Mouse (Mus musculus) heart, embryonic 13.5 days (tissue): ENCODE results near the gene Shisa2. TPM values are rescaled to one million over a fixed set of nuclear protein-coding genes. Genes with fewer than 3 reads are reported as not detected.

Source experiments
- ATAC-seq: fragments of 200-750 bp; cut with Nextera tagmentation; 2 replicates; pipeline ENCODE4 v1.8.0; 2017; ENCODE audit warnings: moderate TSS enrichment; ENCODE audit not compliant: insufficient number of reproducible peaks, low FRiP score, low TSS enrichment; ENCODE audit errors: extremely low read depth
- H3K27ac ChIP-seq: fragments of 300-500 bp; sonication (generic); replicated peaks from 2 replicates; pipeline ENCODE4 v1.5.1; 2015; ENCODE audit warnings: moderate library complexity, mild to moderate bottlenecking, inconsistent platforms
- H3K27me3 ChIP-seq: fragments of 300-500 bp; sonication (generic); replicated peaks from 2 replicates; pipeline ENCODE4 v1.6.1; 2015; ENCODE audit warnings: mild to moderate bottlenecking, inconsistent platforms
- H3K36me3 ChIP-seq: fragments of 300-500 bp; sonication (generic); 2 replicates; pipeline ENCODE4 v1.6.1; 2015; ENCODE audit warnings: mild to moderate bottlenecking, inconsistent platforms
- H3K4me1 ChIP-seq: fragments of 300-500 bp; sonication (generic); 2 replicates; pipeline ENCODE4 v1.6.1; 2015; ENCODE audit warnings: inconsistent platforms
- H3K4me2 ChIP-seq: fragments of 300-500 bp; sonication (generic); 2 replicates; pipeline ENCODE4 v1.6.1; 2015; ENCODE audit warnings: inconsistent platforms, mild to moderate bottlenecking, moderate library complexity
- H3K4me3 ChIP-seq: fragments of 300-500 bp; sonication (generic); 2 replicates; pipeline ENCODE4 v1.5.1; 2015; ENCODE audit warnings: moderate library complexity, mild to moderate bottlenecking, inconsistent platforms
- H3K9ac ChIP-seq: fragments of 300-500 bp; sonication (generic); 2 replicates; pipeline ENCODE4 v1.6.1; 2015; ENCODE audit warnings: inconsistent platforms, mild to moderate bottlenecking, moderate library complexity
- H3K9me3 ChIP-seq: fragments of 300-500 bp; sonication (generic); 2 replicates; pipeline ENCODE4 v1.6.1; 2016; ENCODE audit warnings: inconsistent platforms
- WGBS: fragments of 180-500 bp; shearing (Covaris S2); methylation state at CpG from one replicate; pipeline ENCODE4 v1.1.7; 2015; ENCODE audit warnings: mixed read lengths; 5-methylcytosine and 5-hydroxymethylcytosine counted together
- polyA plus RNA-seq: library from polyadenylated mRNA; unstranded; fragments of >200 nt; fragmentation: Nextera tagmentation; extraction: Ambion mirVana; gene quantifications from 2 replicates; pipeline ENCODE4 v1.2.1, GENCODE M21; 2015

Gene Shisa2
- polyA plus RNA-seq, 1 experiment from 2014 or later: 10.8 TPM

DNA sequence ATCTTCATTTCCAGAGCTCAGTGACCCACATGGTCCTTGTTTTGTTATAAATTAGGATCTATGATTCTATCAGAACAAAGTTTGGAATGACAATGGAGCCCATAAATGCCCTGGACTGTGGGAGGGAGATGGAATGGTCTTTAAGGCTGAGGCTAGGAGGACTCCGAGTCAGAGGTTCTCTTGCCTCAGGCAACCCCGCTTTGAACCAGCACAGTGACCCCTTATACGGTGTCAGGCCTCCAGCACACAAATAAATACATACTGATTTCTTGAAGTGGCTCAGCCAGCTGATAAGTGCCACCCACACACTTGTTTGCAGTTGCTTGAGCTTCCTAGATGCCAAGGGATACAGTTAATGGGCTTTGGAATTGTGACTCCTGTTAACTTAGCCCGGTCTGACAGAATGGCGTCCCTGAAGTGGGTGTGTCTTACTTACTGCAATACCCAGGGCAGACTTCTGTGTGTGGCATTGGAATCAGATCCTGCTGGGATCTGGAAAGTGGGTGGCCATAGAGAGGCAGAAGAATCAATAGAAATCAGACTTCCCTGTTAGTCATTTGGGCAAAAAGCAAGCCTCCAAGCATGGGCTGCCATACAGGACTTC is 8.3 kb downstream of the Shisa2 start:
- Histone ChIP-seq H3K4me1 (no peaks in the 10 kb centered on the region), H3K9ac (no peak overlapping the region), H3K27me3 (no peaks in the 10 kb centered on the region), H3K36me3 (peaks cover 27% of the 10 kb centered on the region), H3K9me3 (no peaks in the 10 kb centered on the region), H3K27ac (no peak overlapping the region), H3K4me3 (no peak overlapping the region), H3K4me2 (no peak overlapping the region)
- 66% methylated on average over 5 of the region's 5 CpGs for WGBS
- ATAC-seq: no peak

DNA sequence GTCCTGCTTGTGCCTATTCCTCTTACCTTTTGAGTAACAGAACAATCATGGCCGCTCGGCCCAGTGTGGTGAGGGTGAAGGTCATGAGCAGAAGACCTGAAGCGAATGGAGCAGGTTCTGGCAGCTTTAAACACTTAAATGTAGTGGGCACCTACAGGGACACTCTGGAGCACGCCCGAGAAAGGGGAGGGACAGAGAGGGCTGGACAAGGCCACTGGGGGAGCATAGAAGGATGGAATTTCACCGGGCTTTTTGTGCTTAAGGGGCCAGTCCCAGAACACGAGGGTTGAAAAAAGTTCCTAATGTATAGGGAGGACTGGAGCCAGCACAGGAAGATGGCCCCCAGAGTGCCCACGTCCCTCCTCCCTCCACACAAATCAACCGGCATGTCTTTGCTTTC is 8.9 kb downstream of the Shisa2 start:
- Histone ChIP-seq H3K4me3 (no peak overlapping the region), H3K27ac (no peak overlapping the region), H3K4me1 (no peaks in the 10 kb centered on the region), H3K9me3 (no peaks in the 10 kb centered on the region), H3K9ac (no peak overlapping the region), H3K4me2 (no peak overlapping the region), H3K36me3 (peaks cover 27% of the 10 kb centered on the region), H3K27me3 (no peaks in the 10 kb centered on the region)
- 77% methylated on average over 9 of the region's 9 CpGs for WGBS
- ATAC-seq: no peak

DNA sequence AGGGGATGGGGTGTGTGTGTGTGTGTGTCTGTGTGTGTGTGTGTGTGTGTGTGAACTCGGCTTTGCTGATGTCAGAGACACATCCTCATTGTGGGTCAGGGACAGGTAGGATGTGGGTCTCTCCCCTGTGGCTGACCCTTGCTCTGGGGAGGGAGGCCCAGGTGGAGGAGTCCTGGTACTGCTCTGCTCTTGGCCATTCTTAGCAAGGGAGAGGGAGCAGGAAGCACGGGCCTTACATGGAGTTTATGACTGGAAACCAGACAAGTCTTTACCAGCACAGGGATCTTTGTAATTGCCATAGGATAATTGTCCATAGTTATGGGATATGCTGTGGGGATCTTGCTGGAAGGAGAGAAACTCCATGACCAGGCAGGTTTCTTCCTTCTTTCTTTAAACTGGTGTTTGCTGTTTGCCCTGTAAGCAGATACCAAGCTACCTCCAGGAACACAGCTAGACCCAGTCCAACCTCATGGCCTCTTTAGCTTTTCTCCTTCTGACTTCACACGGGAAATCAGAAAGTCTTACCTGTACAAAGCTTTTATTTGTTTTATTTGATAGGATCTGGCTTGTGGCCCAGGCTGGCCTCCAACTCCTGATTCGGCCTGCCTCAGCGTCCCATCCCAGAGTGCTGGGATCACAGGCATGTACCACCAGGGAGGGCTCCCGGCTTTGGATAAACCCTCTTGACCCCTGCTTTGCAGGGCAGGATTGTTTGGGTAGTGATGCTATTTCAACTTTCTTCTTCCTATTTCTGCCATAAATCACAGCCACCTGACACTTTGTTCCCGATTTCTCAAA is 14.0 kb downstream of the Shisa2 start:
- no peaks in the 10 kb centered on the region for H3K9me3 ChIP-seq
- H3K4me3 ChIP-seq: no peak overlapping the region
- H3K36me3 ChIP-seq: no peaks in the 10 kb centered on the region
- peaks cover 33% of the 10 kb centered on the region for H3K4me1 ChIP-seq
- no peak overlapping the region for H3K4me2 ChIP-seq
- no peaks in the 10 kb centered on the region for H3K27me3 ChIP-seq
- 36% methylated on average over 7 of the region's 7 CpGs for WGBS
- ATAC-seq: no peak
- H3K9ac ChIP-seq: no peak overlapping the region
- H3K27ac ChIP-seq: 0 out of 2 replicates have a peak overlapping the region, but pooled peaks have one; percentile 1

DNA sequence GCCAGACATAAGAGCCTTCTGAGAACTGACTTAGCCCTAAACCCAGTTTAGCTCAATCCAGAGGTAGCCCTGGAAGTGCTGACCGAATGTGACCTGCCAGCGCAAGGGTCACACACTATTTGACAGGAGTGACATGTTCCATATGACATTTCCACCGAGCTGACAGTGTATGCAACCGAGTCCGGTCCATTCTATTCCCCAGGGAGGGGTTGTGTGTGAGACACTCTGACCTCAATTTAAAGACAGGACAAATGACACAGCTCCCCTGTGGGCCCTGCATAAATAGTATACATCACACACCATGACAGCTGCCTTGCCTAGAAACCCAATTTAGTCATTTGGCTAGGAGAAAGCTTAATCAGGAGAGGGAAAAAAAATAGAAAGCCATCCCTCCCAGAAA is 16.7 kb downstream of the Shisa2 start:
- Histone ChIP-seq H3K4me1 (peaks cover 40% of the 10 kb centered on the region), H3K27me3 (no peaks in the 10 kb centered on the region), H3K27ac (no peak overlapping the region), H3K36me3 (no peaks in the 10 kb centered on the region), H3K9ac (no peak overlapping the region), H3K9me3 (no peaks in the 10 kb centered on the region), H3K4me3 (no peak overlapping the region), H3K4me2 (no peak overlapping the region)
- no peak for ATAC-seq
- 23% methylated on average over 5 of the region's 5 CpGs for WGBS

DNA sequence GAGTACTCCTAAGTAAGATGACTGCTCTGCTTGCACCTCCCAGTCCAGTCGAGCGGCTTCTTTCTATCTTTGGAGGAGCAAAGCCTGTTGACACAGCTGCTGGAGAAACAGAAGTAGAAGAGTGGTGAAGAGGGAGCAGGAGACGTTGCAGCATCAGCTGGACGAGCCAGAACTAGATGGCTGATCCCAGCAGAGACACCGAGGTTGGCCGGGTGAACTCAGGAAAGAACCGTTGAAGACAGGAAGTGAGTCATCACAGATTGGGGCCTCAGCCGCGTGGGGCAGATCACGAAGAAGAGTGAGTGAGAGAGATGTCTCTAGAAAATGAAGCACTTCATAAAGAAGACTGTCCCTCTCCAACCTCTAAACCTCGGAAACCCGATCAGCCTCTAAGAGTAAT is 18.5 kb downstream of the Shisa2 start:
- 17% methylated on average over 12 of the region's 12 CpGs for WGBS
- Histone ChIP-seq H3K9me3 (no peaks in the 10 kb centered on the region), H3K27ac (no peak overlapping the region), H3K4me2 (no peak overlapping the region), H3K27me3 (no peaks in the 10 kb centered on the region), H3K4me1 (peaks cover 47% of the 10 kb centered on the region), H3K9ac (no peak overlapping the region), H3K4me3 (no peak overlapping the region), H3K36me3 (no peaks in the 10 kb centered on the region)
- ATAC-seq: no peak

DNA sequence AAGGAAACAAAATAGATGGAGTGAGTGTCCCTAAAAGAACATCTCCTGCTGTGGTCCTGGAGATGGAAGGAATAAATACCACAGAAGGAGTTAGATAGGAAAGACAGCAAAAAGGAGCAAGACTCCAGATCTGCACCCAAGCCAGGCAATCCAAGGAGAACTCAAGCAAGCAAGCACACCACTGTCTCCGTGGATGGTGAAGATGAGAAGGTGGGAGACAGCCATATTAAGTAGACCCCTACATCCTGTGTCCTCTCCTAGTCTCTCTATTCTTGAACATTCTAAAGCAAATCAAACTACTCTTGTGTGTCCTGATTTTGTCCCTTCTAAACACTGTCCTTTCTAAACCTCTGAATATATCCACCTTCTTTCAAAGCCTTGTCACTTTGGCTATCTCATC is 19.1 kb downstream of the Shisa2 start:
- Histone ChIP-seq H3K27ac (0 out of 2 replicates have a peak overlapping the region, but pooled peaks have one; percentile 20), H3K36me3 (no peaks in the 10 kb centered on the region), H3K27me3 (no peaks in the 10 kb centered on the region), H3K4me1 (peaks cover 50% of the 10 kb centered on the region), H3K4me3 (no peak overlapping the region), H3K9ac (no peak overlapping the region), H3K4me2 (no peak overlapping the region), H3K9me3 (no peaks in the 10 kb centered on the region)
- no peak for ATAC-seq
- WGBS: 79% methylated on average over 1 of the region's 1 CpGs

DNA sequence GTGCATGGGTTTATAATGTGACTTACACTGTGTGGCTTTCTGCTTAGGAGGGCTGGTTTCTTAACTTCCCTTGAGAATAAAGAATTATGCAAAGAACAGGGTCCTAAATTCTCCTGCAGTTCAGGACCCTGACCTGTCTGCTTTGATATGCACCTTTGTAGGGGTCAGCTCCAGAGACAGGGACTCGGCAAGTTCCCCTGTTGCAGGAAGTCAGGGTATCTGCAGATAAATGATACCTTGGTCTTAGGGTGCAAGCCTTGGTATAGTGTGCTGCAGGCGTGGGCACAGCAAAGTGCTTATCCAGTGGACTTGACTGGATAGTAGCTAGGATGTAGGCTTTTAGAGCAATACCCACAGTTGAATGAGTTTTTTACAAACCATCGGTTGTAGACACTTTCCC is 19.8 kb downstream of the Shisa2 start:
- Histone ChIP-seq H3K27me3 (no peaks in the 10 kb centered on the region), H3K4me1 (peaks cover 44% of the 10 kb centered on the region), H3K9ac (no peak overlapping the region), H3K4me3 (no peak overlapping the region), H3K36me3 (no peaks in the 10 kb centered on the region), H3K27ac (no peak overlapping the region), H3K4me2 (no peak overlapping the region), H3K9me3 (no peaks in the 10 kb centered on the region)
- ATAC-seq: no peak
- 65% methylated on average over 3 of the region's 3 CpGs for WGBS

DNA sequence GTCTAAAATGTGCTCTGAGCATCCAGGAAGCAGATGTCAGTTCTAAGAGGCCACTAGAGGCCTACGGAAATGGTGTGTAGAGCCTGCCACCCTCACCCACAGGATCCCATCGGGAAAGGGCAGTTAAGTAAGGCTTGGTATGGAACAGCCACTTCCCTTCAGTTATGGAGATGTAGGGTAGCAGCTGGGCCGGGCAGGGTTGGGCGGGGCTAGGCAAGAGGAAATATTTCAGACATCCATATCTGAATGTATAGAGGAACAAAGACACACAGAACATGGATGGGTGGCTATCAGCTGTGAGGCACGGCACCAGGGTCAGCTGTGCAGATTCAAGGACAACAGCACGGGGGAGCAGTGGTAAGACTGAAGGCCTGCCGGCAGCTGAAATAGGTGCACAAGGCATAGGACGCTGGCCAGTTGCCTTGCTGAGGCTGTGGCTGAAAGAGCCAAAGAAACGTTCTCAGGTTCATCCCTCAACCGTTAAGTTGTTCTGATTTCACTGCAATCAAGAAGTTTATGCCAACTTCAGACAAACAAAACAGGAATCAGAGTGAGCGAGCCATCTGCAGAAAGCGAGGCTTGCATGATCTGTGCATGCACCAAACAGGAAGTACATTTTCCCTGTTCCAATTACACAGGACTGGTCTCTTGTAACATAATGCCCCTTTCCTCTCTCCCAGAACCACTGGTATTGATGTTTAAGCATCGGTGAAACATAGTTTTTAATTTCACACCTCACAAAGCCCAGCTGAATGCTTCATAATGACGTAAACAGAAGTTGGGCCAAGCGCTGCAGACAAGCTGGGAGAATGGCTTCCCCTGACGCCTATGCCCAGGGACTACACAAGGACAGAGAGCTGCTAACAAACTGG is 22.0 kb downstream of the Shisa2 start:
- Histone ChIP-seq H3K36me3 (no peaks in the 10 kb centered on the region), H3K4me3 (no peak overlapping the region), H3K9ac (peak overlapping the region; percentile 11; the same call in 1 of the 2 replicates), H3K4me2 (no peak overlapping the region), H3K27ac (no peak overlapping the region), H3K27me3 (no peaks in the 10 kb centered on the region), H3K9me3 (no peaks in the 10 kb centered on the region), H3K4me1 (peaks cover 34% of the 10 kb centered on the region)
- WGBS: 52% methylated on average over 16 of the region's 16 CpGs
- ATAC-seq: no peak

DNA sequence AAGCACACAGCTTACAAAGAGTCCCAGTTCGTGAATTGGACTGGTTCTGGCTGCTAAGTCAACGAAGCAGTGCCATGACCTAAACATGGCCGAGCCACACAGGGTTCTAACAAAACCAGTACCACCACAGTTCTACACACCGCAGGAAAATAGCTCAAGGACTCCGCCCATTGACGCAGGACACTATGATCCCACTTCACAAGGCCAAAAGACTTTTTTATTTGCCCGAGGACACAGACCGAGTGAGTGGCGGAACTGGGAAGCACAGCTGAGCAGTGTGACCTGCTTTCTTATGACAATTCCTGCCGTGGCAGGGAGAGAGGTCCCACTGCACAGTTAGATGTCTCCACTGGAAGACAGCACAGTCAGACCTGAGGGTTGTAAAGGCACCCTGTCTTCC is 23.5 kb downstream of the Shisa2 start:
- no peak overlapping the region for H3K4me2 ChIP-seq
- H3K9ac ChIP-seq: no peak overlapping the region
- ATAC-seq: no peak
- H3K4me1 ChIP-seq: peaks cover 25% of the 10 kb centered on the region
- H3K27me3 ChIP-seq: no peaks in the 10 kb centered on the region
- H3K4me3 ChIP-seq: no peak overlapping the region
- H3K9me3 ChIP-seq: no peaks in the 10 kb centered on the region
- WGBS: 82% methylated on average over 10 of the region's 10 CpGs
- H3K27ac ChIP-seq: no peak overlapping the region
- H3K36me3 ChIP-seq: no peaks in the 10 kb centered on the region

DNA sequence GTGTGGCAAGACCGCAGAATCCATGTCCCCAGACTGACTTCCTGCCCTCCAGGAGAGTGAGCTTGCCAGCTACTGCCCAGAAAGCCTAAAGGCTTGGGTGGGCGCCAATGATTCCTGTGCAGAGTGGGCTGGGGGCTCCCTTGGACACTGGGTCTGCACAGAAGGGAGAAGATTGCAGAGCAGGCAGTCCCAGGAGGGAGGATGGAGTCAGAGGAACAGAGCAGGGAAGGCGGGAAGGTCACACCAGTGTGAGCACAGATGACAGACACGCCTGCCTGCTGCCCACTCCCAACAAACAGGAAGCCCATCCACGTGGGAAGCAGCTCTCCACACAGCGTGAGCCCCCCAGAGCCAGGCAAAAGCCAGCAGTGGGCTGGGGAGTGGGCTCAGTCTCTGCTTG is 24.2 kb downstream of the Shisa2 start:
- ATAC-seq: no peak
- WGBS: 63% methylated on average over 6 of the region's 6 CpGs
- no peaks in the 10 kb centered on the region for H3K27me3 ChIP-seq
- no peak overlapping the region for H3K27ac ChIP-seq
- H3K9me3 ChIP-seq: no peaks in the 10 kb centered on the region
- no peak overlapping the region for H3K4me2 ChIP-seq
- H3K4me3 ChIP-seq: no peak overlapping the region
- peaks cover 18% of the 10 kb centered on the region for H3K4me1 ChIP-seq
- H3K36me3 ChIP-seq: no peaks in the 10 kb centered on the region
- no peak overlapping the region for H3K9ac ChIP-seq

DNA sequence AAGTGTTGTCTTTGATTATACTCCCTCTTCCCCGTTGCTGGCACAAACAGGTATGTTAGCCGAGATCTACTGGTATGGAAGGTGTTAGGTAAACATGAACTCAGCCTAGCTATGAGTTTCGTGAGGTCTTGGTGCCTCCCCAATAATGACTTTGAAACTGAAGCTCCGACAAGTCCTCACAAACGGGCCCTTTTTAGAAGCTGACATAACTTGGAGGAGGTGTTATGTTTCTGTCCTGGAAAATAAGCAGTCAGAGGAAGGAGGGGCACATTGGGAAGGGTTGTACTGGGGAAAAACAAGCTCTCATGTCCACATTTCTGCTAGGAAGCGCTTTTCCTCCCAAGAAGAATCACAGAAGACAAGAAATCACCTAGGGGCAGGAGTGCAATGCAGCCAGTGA is 31.5 kb downstream of the Shisa2 start:
- H3K4me1 ChIP-seq: peaks cover 12% of the 10 kb centered on the region; the same call in 1 of the 2 replicates
- WGBS: 53% methylated on average over 6 of the region's 6 CpGs
- no peak overlapping the region for H3K4me3 ChIP-seq

More for the DNA sequence above, 31.5 kb downstream of the Shisa2 start:
- H3K9ac ChIP-seq: no peak overlapping the region
- no peaks in the 10 kb centered on the region for H3K27me3 ChIP-seq
- no peaks in the 10 kb centered on the region for H3K9me3 ChIP-seq
- H3K27ac ChIP-seq: no peak overlapping the region
- no peak for ATAC-seq
- no peak overlapping the region for H3K4me2 ChIP-seq
- H3K36me3 ChIP-seq: no peaks in the 10 kb centered on the region
